Mouse (Mus musculus) brain, adult 10 weeks (tissue): ENCODE data around the gene Stim1. TPM values are rescaled to one million over a fixed set of nuclear protein-coding genes. Genes with fewer than 3 reads are reported as not detected.

Source experiments
- polyA plus RNA-seq: library from polyadenylated mRNA; stranded (reverse); fragments of 350-450 nt; fragmentation: Illumina TruSeq; extraction: RNeasy Lipid Tissue Mini Kit (QIAGEN cat#74804); gene quantifications from one replicate; pipeline ENCODE4 v1.2.3, GENCODE M21; 2015; ENCODE audit warnings: low read depth, low replicate concordance

Stim1 gene
- polyA plus RNA-seq = 58.6 TPM

DNA sequence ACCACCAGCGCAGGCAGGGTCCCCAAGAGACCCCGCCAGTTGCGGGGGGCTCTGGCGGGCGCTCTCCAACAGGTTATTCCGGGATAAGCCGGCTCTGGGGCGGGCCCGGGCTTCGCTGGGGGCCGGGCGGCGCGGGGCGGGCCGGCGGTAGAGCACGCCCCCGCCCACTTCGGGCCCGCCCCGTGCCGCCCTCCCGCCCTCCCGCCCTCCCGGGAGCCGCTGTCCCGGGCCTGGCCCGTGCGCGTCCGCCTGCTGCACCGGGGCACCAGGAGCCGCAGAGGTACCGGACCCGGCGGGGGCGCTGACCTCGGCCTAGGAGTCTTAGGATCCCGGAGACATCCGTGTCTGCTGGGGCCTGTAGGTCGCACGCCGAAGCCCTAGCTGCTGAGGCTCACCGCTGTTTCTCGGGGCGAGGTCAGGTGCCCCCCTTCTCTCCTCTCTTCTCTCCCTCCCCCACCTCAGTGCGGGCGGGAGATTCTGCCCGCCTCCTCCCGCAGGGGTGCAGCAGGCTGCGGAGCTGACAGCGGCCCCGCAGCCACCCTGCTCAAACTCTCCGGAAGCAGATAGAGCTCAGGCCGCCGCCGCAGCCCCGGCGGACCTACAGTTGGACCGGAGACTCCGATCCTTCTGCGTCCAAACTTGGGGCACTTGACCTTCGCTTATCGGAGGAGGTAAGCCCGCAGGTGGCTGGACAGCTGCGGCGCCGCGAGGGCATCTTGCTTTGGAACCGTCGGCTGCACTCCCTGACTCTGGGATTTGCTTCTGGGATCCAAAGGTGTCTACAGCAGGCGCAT is at the start of gene Stim1:
Gene Stim1, plus strand, starts transcription at position 206 of the 794 bp plus-strand sequence.

GRCm38 (mm10) chr7:102255954-102256353 is 11.7 kb upstream of the Stim1 start, which contains the start of gene Rhog:
TSS of gene Rhog (minus strand) at chr7:102256054.

DNA sequence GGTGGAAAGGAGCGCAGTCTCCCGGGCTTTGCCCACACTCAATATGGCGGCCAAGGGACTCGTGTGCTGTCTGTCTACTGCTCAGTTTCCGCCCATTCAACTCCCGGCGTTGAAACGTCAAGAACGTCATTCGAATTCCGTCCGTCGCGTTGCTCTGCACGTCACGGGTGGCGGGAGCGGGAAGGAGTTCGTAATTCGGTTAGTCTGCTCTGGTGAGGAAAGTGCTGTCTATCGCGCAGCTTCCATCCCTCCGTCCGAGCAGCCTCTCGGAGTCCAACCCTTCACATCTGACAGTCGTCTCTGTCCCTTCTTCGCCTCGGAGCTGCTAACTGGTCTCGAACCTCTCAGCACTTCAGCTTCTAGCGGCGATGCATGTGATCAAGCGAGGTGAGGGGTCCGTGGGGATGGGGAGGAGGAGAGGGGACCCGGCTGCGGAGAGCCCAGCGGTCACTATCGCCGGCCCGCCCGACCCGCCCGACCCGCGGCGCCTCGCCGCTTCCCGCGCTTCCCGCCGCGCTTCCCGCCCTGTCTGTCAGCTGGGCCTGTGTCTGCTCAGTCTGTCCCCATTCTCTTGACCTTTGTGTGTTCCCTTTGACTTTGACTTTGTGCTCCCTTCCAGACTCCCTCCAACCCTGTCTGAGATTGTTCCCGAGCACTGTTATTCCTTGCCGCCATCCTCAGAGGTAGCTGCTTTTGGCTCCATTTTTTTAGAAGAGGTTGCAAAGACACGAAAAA is 174.2 kb downstream of the Stim1 start, which contains the start of gene Rrm1:
Gene Rrm1, plus strand, starts transcription at position 39 of the 735 bp plus-strand sequence.

GRCm38 (mm10) chr7:102481579-102481978 is 214.0 kb downstream of the Stim1 start, which contains the start of gene Olfr543:
TSS of gene Olfr543 (minus strand) at chr7:102481679.

Other genes with a start within 250 kb of the Stim1 start
- gene Il18bp, start 249.1 kb upstream of the Stim1 start, polyA plus RNA-seq = 6.8 TPM
- gene Rnf121, start 202.3 kb upstream of the Stim1 start, polyA plus RNA-seq = 45.0 TPM
- 21.7 TPM for gene Xndc1, start 202.3 kb upstream of the Stim1 start, polyA plus RNA-seq
- 1.3 TPM for gene Xntrpc, start 202.1 kb upstream of the Stim1 start, polyA plus RNA-seq
- gene Trpc2, start 184.7 kb upstream of the Stim1 start, polyA plus RNA-seq = 0.37 TPM
- not detected for gene Art1, start 166.1 kb upstream of the Stim1 start, polyA plus RNA-seq
- 0.40 TPM for gene Art5, start 158.3 kb upstream of the Stim1 start, polyA plus RNA-seq
- gene Chrna10, start 151.0 kb upstream of the Stim1 start, polyA plus RNA-seq = not detected
- gene Nup98, start 57.6 kb upstream of the Stim1 start, polyA plus RNA-seq = 16.7 TPM
- 30.4 TPM for gene Pgap2, start 57.6 kb upstream of the Stim1 start, polyA plus RNA-seq
- gene Rhog, start 11.8 kb upstream of the Stim1 start, polyA plus RNA-seq = 49.4 TPM
- 15.0 TPM for gene Rrm1, start 173.9 kb downstream of the Stim1 start, polyA plus RNA-seq
- gene Olfr543, start 213.9 kb downstream of the Stim1 start, polyA plus RNA-seq = not detected
- not detected for gene Olfr544, start 220.5 kb downstream of the Stim1 start, polyA plus RNA-seq
- gene Olfr545, start 231.8 kb downstream of the Stim1 start, polyA plus RNA-seq = not detected